Mouse (Mus musculus) left cerebral cortex, postnatal 36 days (tissue): ENCODE measurements around the gene Rpl36a. TPM values are rescaled to one million over a fixed set of nuclear protein-coding genes. Genes with fewer than 3 reads are reported as not detected.
A peak's percentile ranks its signal among the peaks of the same experiment; 100 is the strongest.

Experiments used
- DNase-seq, 2 experiments: peaks; one replicate each; pipeline ENCODE4 v3.0.0; 2021 to 2022; ENCODE audit warnings: low spot score in 2 of 2, mixed read lengths in 1 of 2
- intact Hi-C: fragments of 180-260 bp; cut with DNase I; formaldehyde crosslinking; loops from one replicate; pipeline ENCODE4 v1.15.1; 2025
- total RNA-seq, 2 experiments: library from RNA; stranded (reverse); gene quantifications; 2 replicates each; pipeline ENCODE4 v1.2.3; 2021

Gene Rpl36a
- total RNA-seq, 2 experiments from 2014 or later: 102 to 120 TPM

GRCm38 (mm10) chrX:134588997-134589396 lies 3.5 kb downstream of the Rpl36a start:
- intact Hi-C loops: loop anchor here (5.0 kb wide), 1 partner anchor 37 kb away; no protein-coding TSS in a partner anchor
- DNase-seq: no peak

- intact Hi-C loops: loop anchor here (5.0 kb wide), 1 partner anchor 38 kb away; no protein-coding TSS in a partner anchor
- DNase-seq: no peak
Measured at GRCm38 (mm10) chrX:134589836-134590235, 4.4 kb downstream of the Rpl36a start.

GRCm38 (mm10) chrX:134599922-134600565 lies 14.6 kb downstream of the Rpl36a start:
- DNase-seq: no peak
- intact Hi-C loops: loop anchor here (2.0 kb wide), 1 partner anchor 15 kb away; the partner anchor contains the start of gene Rpl36a

- DNase-seq: peak; percentile 86 to 87
- intact Hi-C loops: loop anchor here (2.0 kb wide), 1 partner anchor 16 kb away; the partner anchor contains the start of gene Rpl36a
Measured at GRCm38 (mm10) chrX:134600659-134601379, 15.4 kb downstream of the Rpl36a start, which contains the start of the genes Gla and Hnrnph2. TSS of gene Gla (minus strand) at chrX:134601125. TSS of gene Hnrnph2 (plus strand) at chrX:134601179.

GRCm38 (mm10) chrX:134601380-134602120 lies 16.1 kb downstream of the Rpl36a start:
- DNase-seq: no peak
- intact Hi-C loops: loop anchor here (2.0 kb wide), 1 partner anchor 17 kb away; the partner anchor contains the start of gene Rpl36a

- no peak for DNase-seq
- intact Hi-C loops: no loop called here
Measured at GRCm38 (mm10) chrX:134609472-134609871, 24.0 kb downstream of the Rpl36a start.

- DNase-seq: no peak
- intact Hi-C loops: loop anchor here (5.0 to 10.0 kb wide), 3 partner anchors 74 to 314 kb away; partner anchors contain the start of genes Armcx1 and Armcx4
Measured at GRCm38 (mm10) chrX:134610984-134611383, 25.5 kb downstream of the Rpl36a start.

- DNase-seq: peak in 1 of 2 experiments; percentile 17
- intact Hi-C loops: loop anchor here (5.0 to 10.0 kb wide), 3 partner anchors 72 to 312 kb away; partner anchors contain the start of genes Armcx1 and Armcx4
Measured at GRCm38 (mm10) chrX:134612285-134612959, 27.0 kb downstream of the Rpl36a start.

GRCm38 (mm10) chrX:134614306-134614705 lies 28.9 kb downstream of the Rpl36a start:
- intact Hi-C loops: loop anchor here (5.0 to 10.0 kb wide), 3 partner anchors 70 to 310 kb away; partner anchors contain the start of genes Armcx1 and Armcx4
- DNase-seq: no peak

- intact Hi-C loops: loop anchor here (10.0 kb wide), 2 partner anchors 65 to 305 kb away; partner anchors contain the start of gene Armcx4
- no peak for DNase-seq
Measured at GRCm38 (mm10) chrX:134619695-134620094, 34.2 kb downstream of the Rpl36a start.

- intact Hi-C loops: no loop called here
- DNase-seq: no peak
Measured at GRCm38 (mm10) chrX:134620254-134620865, 34.9 kb downstream of the Rpl36a start.

- intact Hi-C loops: no loop called here
- DNase-seq: no peak
Measured at GRCm38 (mm10) chrX:134621685-134622084, 36.2 kb downstream of the Rpl36a start.

GRCm38 (mm10) chrX:134623350-134623749 lies 37.9 kb downstream of the Rpl36a start:
- intact Hi-C loops: no loop called here
- no peak for DNase-seq

GRCm38 (mm10) chrX:134628200-134628599 lies 42.7 kb downstream of the Rpl36a start:
- no peak for DNase-seq
- intact Hi-C loops: no loop called here

- intact Hi-C loops: no loop called here
- DNase-seq: no peak
Measured at GRCm38 (mm10) chrX:134632710-134633109, 47.3 kb downstream of the Rpl36a start.

- intact Hi-C loops: no loop called here
- DNase-seq: no peak
Measured at GRCm38 (mm10) chrX:134635111-134635510, 49.7 kb downstream of the Rpl36a start.

- no peak for DNase-seq
- intact Hi-C loops: no loop called here
Measured at GRCm38 (mm10) chrX:134635860-134636259, 50.4 kb downstream of the Rpl36a start.
